In genomic region chr6:136464121-136464621, GRCm38 (mm10) we compare ENCODE assay signal across 8 mouse cellular contexts. TPM values are rescaled to one million over a fixed set of nuclear protein-coding genes. Genes with fewer than 3 reads are reported as not detected.
DNase-seq lines count a peak whose midpoint lies in the region; ATAC-seq and TF ChIP-seq lines count a peak whose summit lies in the region.

No protein-coding gene starts in this region.

- WGBS in hindbrain, embryonic 13.5 days = 77% methylated on average over 12 of the region's 12 CpGs
- 77% methylated on average over 12 of the region's 12 CpGs for WGBS in hindbrain, embryonic 11.5 days
- WGBS in heart, embryonic 11.5 days (ENCODE audit: insufficient replicate concordance) = 58% methylated on average over 12 of the region's 12 CpGs
- WGBS in limb, embryonic 15.5 days = 58% methylated on average over 12 of the region's 12 CpGs

- no peak for DNase-seq in hindbrain, embryonic 11.5 days (ENCODE audit: low spot score)
- peak; percentile 49 for DNase-seq in thymus, postnatal 14 days
- DNase-seq in cerebellum, postnatal 10 days = no peak
- no peak for DNase-seq in cerebellum, postnatal 14 days

- no peaks in the 10 kb centered on the region for H3K9me3 ChIP-seq in hindbrain, embryonic 13.5 days
- no peaks in the 10 kb centered on the region for H3K9me3 ChIP-seq in hindbrain, embryonic 11.5 days (ENCODE audit: control insufficient read depth, low read length)
- H3K9me3 ChIP-seq in E14TG2a.4 (ENCODE audit: low read length) = peaks cover 41% of the 10 kb centered on the region
- no peaks in the 10 kb centered on the region for H3K9me3 ChIP-seq in heart, embryonic 11.5 days (replicated peaks; ENCODE audit: control insufficient read depth, low read length)
- H3K9me3 ChIP-seq in limb, embryonic 15.5 days = no peaks in the 10 kb centered on the region

- no peak for TF ChIP-seq CTCF in E14TG2a.4 (conservative IDR thresholded peaks at IDR 0.05; ENCODE audit: low read length)

- H3K9ac ChIP-seq in hindbrain, embryonic 13.5 days = no peak overlapping the region
- no peak overlapping the region for H3K9ac ChIP-seq in hindbrain, embryonic 11.5 days (ENCODE audit: low read depth, low read length)
- 0 out of 2 replicates have a peak overlapping the region, but pooled peaks have one; percentile 12 for H3K9ac ChIP-seq in heart, embryonic 11.5 days (ENCODE audit: low read depth, low read length)
- no peak overlapping the region for H3K9ac ChIP-seq in limb, embryonic 15.5 days

- no peaks in the 10 kb centered on the region for H3K27me3 ChIP-seq in hindbrain, embryonic 13.5 days
- H3K27me3 ChIP-seq in hindbrain, embryonic 11.5 days (ENCODE audit: control insufficient read depth, insufficient read depth, low read length) = no peaks in the 10 kb centered on the region
- no peaks in the 10 kb centered on the region for H3K27me3 ChIP-seq in E14TG2a.4 (ENCODE audit: insufficient read depth, low read length)
- H3K27me3 ChIP-seq in heart, embryonic 11.5 days (ENCODE audit: control insufficient read depth, insufficient read depth, low read length) = no peaks in the 10 kb centered on the region
- no peaks in the 10 kb centered on the region for H3K27me3 ChIP-seq in limb, embryonic 15.5 days

- H3K36me3 ChIP-seq in hindbrain, embryonic 13.5 days = no peaks in the 10 kb centered on the region
- H3K36me3 ChIP-seq in hindbrain, embryonic 11.5 days (ENCODE audit: control insufficient read depth, insufficient read depth, low read length) = no peaks in the 10 kb centered on the region
- peaks cover 16% of the 10 kb centered on the region for H3K36me3 ChIP-seq in E14TG2a.4 (ENCODE audit: insufficient read depth, low read length)
- no peaks in the 10 kb centered on the region for H3K36me3 ChIP-seq in heart, embryonic 11.5 days (ENCODE audit: control insufficient read depth, insufficient read depth, low read length)
- H3K36me3 ChIP-seq in limb, embryonic 15.5 days = no peaks in the 10 kb centered on the region

- no peak overlapping the region for H3K4me3 ChIP-seq in hindbrain, embryonic 13.5 days
- H3K4me3 ChIP-seq in hindbrain, embryonic 11.5 days (ENCODE audit: low read depth, low read length) = no peak overlapping the region
- H3K4me3 ChIP-seq in E14TG2a.4 (replicated peaks; ENCODE audit: low read length) = peak overlapping the region; percentile 46
- H3K4me3 ChIP-seq in heart, embryonic 11.5 days (ENCODE audit: low read depth, low read length) = no peak overlapping the region
- H3K4me3 ChIP-seq in limb, embryonic 15.5 days = no peak overlapping the region

- H3K4me1 ChIP-seq in hindbrain, embryonic 13.5 days (replicated peaks) = peaks cover 18% of the 10 kb centered on the region
- H3K4me1 ChIP-seq in hindbrain, embryonic 11.5 days (replicated peaks; ENCODE audit: control insufficient read depth, insufficient read depth, low read length) = peaks cover 4% of the 10 kb centered on the region; the same call in 1 of the 2 replicates
- peaks cover 63% of the 10 kb centered on the region for H3K4me1 ChIP-seq in E14TG2a.4 (replicated peaks; ENCODE audit: low read depth, low read length)
- H3K4me1 ChIP-seq in heart, embryonic 11.5 days (ENCODE audit: control insufficient read depth, insufficient read depth, low read length) = peaks cover 15% of the 10 kb centered on the region
- peaks cover 37% of the 10 kb centered on the region for H3K4me1 ChIP-seq in limb, embryonic 15.5 days

- H3K27ac ChIP-seq in hindbrain, embryonic 13.5 days = peak overlapping the region; percentile 5; the same call in 1 of the 2 replicates
- no peak overlapping the region for H3K27ac ChIP-seq in hindbrain, embryonic 11.5 days (ENCODE audit: low read depth, low read length)
- H3K27ac ChIP-seq in heart, embryonic 11.5 days (ENCODE audit: low read depth, low read length) = 0 out of 2 replicates have a peak overlapping the region, but pooled peaks have one; percentile 3
- peak overlapping the region; percentile 22; the same call in 1 of the 2 replicates for H3K27ac ChIP-seq in limb, embryonic 15.5 days

- no peak for ATAC-seq in hindbrain, embryonic 13.5 days (ENCODE audit: low FRiP score)
- ATAC-seq in hindbrain, embryonic 11.5 days (ENCODE audit: low FRiP score) = no peak
- ATAC-seq in heart, embryonic 11.5 days (replicated peaks; ENCODE audit: insufficient number of reproducible peaks, low FRiP score, low TSS enrichment) = no peak
- no peak for ATAC-seq in limb, embryonic 15.5 days (ENCODE audit: insufficient number of reproducible peaks, low FRiP score, low TSS enrichment, low read depth)

- no peak overlapping the region for H3K4me2 ChIP-seq in hindbrain, embryonic 13.5 days
- H3K4me2 ChIP-seq in hindbrain, embryonic 11.5 days (replicated peaks; ENCODE audit: low read depth, low read length) = no peak overlapping the region
- H3K4me2 ChIP-seq in heart, embryonic 11.5 days = no peak overlapping the region
- H3K4me2 ChIP-seq in limb, embryonic 15.5 days = no peak overlapping the region

RNA-seq across cellular contexts. Expression of gene Atf7ip, which starts 41.8 kb away (rescaled TPM):
- 43.3 and 43.5 TPM in 2 replicates for polyA plus RNA-seq in hindbrain, embryonic 13.5 days (2015; fragmentation: Nextera tagmentation; extraction: Ambion mirVana)
- 54.1 and 73.7 TPM in 2 replicates for polyA plus RNA-seq in hindbrain, embryonic 11.5 days (2014; fragmentation: Nextera tagmentation; extraction: Ambion mirVana)
- 43.1 and 49.7 TPM in 2 replicates for polyA plus RNA-seq in heart, embryonic 11.5 days (2014; fragmentation: Nextera tagmentation; extraction: Ambion mirVana)
- 35.2 and 36.4 TPM in 2 replicates for polyA plus RNA-seq in limb, embryonic 15.5 days (2015; fragmentation: Nextera tagmentation; extraction: Ambion mirVana)

RNA-seq across cellular contexts. Expression of gene E330021D16Rik, which starts 48.8 kb away (rescaled TPM):
- polyA plus RNA-seq in hindbrain, embryonic 13.5 days (2015; fragmentation: Nextera tagmentation; extraction: Ambion mirVana) = not detected in 2 replicates
- 0.13 TPM in 1 of 2 replicates, not detected in the other for polyA plus RNA-seq in hindbrain, embryonic 11.5 days (2014; fragmentation: Nextera tagmentation; extraction: Ambion mirVana)
- not detected in 2 replicates for polyA plus RNA-seq in heart, embryonic 11.5 days (2014; fragmentation: Nextera tagmentation; extraction: Ambion mirVana)
- not detected in 2 replicates for polyA plus RNA-seq in limb, embryonic 15.5 days (2015; fragmentation: Nextera tagmentation; extraction: Ambion mirVana)
